Mouse (Mus musculus) testis, adult 2 months (tissue): ENCODE measurements at regions not wholly inside any gene's neighbourhood (a gene's known extent, or its start where the extent isn't known, plus 50 kb on each side); places are given as distances from the start of the nearest gene placed in this dataset.

Experiments
- CTCF ChIP-seq: fragments of 200-500 bp; IDR thresholded peaks from 2 replicates; pipeline ENCODE4 v1.5.1; 2012; ENCODE audit warnings: low read depth, mild to moderate bottlenecking, inconsistent platforms, low read length, moderate library complexity; ENCODE audit not compliant: control insufficient read depth, insufficient read depth, insufficient replicate concordance
- POLR2A ChIP-seq: fragments of 200-500 bp; IDR thresholded peaks from 2 replicates; pipeline ENCODE4 v1.6.1; 2012; ENCODE audit warnings: low read depth, mild to moderate bottlenecking, inconsistent platforms, low read length, moderate library complexity; ENCODE audit not compliant: control insufficient read depth

DNA sequence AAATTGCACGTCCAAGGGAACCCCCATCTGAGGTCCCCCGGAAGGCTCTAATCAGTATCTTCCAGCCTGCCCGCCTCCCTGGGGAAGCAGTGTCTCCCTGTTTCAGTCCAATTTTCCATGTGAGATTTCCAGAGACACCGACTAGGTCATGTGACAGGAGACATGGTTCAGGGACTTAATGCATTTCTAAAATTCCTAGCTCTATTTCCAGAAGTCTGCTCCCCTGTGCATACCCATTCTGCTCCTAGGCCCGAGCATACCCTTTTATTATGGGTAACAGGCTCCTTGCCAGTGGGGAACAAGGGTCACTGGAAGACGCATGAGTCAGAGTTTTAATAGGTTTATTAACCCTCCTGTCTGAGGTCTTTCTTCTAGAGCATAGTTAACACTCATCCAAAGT lies 263.6 kb downstream of the Dysf start:
- TF ChIP-seq POLR2A, result no peak
- TF ChIP-seq CTCF, result no peak
